Mouse (Mus musculus): ENCODE results near the gene Dynlt1c. TPM values are rescaled to one million over a fixed set of nuclear protein-coding genes. Genes with fewer than 3 reads are reported as not detected.

Gene Dynlt1c
- polyA plus RNA-seq, 1 experiment from 2014 or later = 6.7 TPM

Other genes with a start within 250 kb of the Dynlt1c start
- 164 and 165 TPM in 2 replicates for gene Dynlt1b, start 171.6 kb upstream of the Dynlt1c start, polyA plus RNA-seq (2015; fragmentation: Nextera tagmentation; extraction: Ambion mirVana)
- 52.8 and 54.5 TPM in 2 replicates for gene Dynlt1f, start 54.2 kb downstream of the Dynlt1c start, polyA plus RNA-seq (2015; fragmentation: Nextera tagmentation; extraction: Ambion mirVana)
- gene Sytl3, start 57.4 kb downstream of the Dynlt1c start, polyA plus RNA-seq (2015; fragmentation: Nextera tagmentation; extraction: Ambion mirVana) = 0.18 and 0.21 TPM in 2 replicates
- 32.0 and 34.8 TPM in 2 replicates for gene Ezr, start 181.1 kb downstream of the Dynlt1c start, polyA plus RNA-seq (2015; fragmentation: Nextera tagmentation; extraction: Ambion mirVana)

Measured in liver, postnatal 0 days (tissue).